Mouse (Mus musculus): ENCODE measurements around the gene Klf3. TPM values are rescaled to one million over a fixed set of nuclear protein-coding genes. Genes with fewer than 3 reads are reported as not detected.

Gene Klf3
- 19.2 and 25.3 TPM in 2 replicates for polyA plus RNA-seq (2014; fragmentation: Nextera tagmentation; extraction: Ambion mirVana)

- Histone ChIP-seq H3K4me3 (replicated peaks; ENCODE audit: low read depth, low read length) (peak within 1 kb of the TSS; percentile 82), H3K9ac (replicated peaks; ENCODE audit: low read length) (peak within 1 kb of the TSS; percentile 84), H3K36me3 (ENCODE audit: control insufficient read depth, insufficient read depth, low read length) (no peaks in the 10 kb centered on the region), H3K4me1 (ENCODE audit: control insufficient read depth, insufficient read depth, low read length) (peaks cover 16% of the 10 kb centered on the region), H3K4me2 (ENCODE audit: low read length) (peak within 1 kb of the TSS; percentile 80), H3K27me3 (ENCODE audit: control insufficient read depth, insufficient read depth, low read length) (no peaks in the 10 kb centered on the region), H3K9me3 (ENCODE audit: control insufficient read depth, low read length) (peaks cover 4% of the 10 kb centered on the region; the same call in 1 of the 2 replicates), H3K27ac (replicated peaks; ENCODE audit: low read depth, low read length) (peak within 1 kb of the TSS; percentile 92)
- peak; percentile 88 for DNase-seq
- WGBS = under 1% methylated on average over 91 of the region's 116 CpGs
- peak; percentile 88 for ATAC-seq (ENCODE audit: low FRiP score, low TSS enrichment)
These were observed at the start of gene Klf3 for GRCm38 (mm10) chr5:64802795-64803719. TSS of gene Klf3 (plus strand) at chr5:64803388.

- ATAC-seq (ENCODE audit: low FRiP score, low TSS enrichment) = no peak
- Histone ChIP-seq H3K36me3 (ENCODE audit: control insufficient read depth, insufficient read depth, low read length) (no peaks in the 10 kb centered on the region), H3K4me2 (ENCODE audit: low read length) (no peak overlapping the region), H3K4me1 (ENCODE audit: control insufficient read depth, insufficient read depth, low read length) (no peaks in the 10 kb centered on the region), H3K4me3 (replicated peaks; ENCODE audit: low read depth, low read length) (no peak overlapping the region), H3K9ac (replicated peaks; ENCODE audit: low read length) (no peak overlapping the region), H3K9me3 (ENCODE audit: control insufficient read depth, low read length) (no peaks in the 10 kb centered on the region), H3K27ac (replicated peaks; ENCODE audit: low read depth, low read length) (no peak overlapping the region), H3K27me3 (ENCODE audit: control insufficient read depth, insufficient read depth, low read length) (no peaks in the 10 kb centered on the region)
- WGBS = 93% methylated on average over 4 of the region's 4 CpGs
- no peak for DNase-seq
These were observed 40.9 kb upstream of the Klf3 start for GRCm38 (mm10) chr5:64762295-64762694.

GRCm38 (mm10) chr5:64764452-64764851 is 38.7 kb upstream of the Klf3 start:
- H3K9me3 ChIP-seq (ENCODE audit: control insufficient read depth, low read length) = peaks cover 8% of the 10 kb centered on the region; the same call in 1 of the 2 replicates
- ATAC-seq (ENCODE audit: low FRiP score, low TSS enrichment) (no peak), DNase-seq (no peak)
- no peak overlapping the region for H3K4me2 ChIP-seq (ENCODE audit: low read length)
- no peak overlapping the region for H3K4me3 ChIP-seq (replicated peaks; ENCODE audit: low read depth, low read length)
- H3K9ac ChIP-seq (replicated peaks; ENCODE audit: low read length) = no peak overlapping the region
- H3K36me3 ChIP-seq (ENCODE audit: control insufficient read depth, insufficient read depth, low read length) = no peaks in the 10 kb centered on the region
- H3K4me1 ChIP-seq (ENCODE audit: control insufficient read depth, insufficient read depth, low read length) = no peaks in the 10 kb centered on the region
- H3K27ac ChIP-seq (replicated peaks; ENCODE audit: low read depth, low read length) = no peak overlapping the region
- no peaks in the 10 kb centered on the region for H3K27me3 ChIP-seq (ENCODE audit: control insufficient read depth, insufficient read depth, low read length)

- Histone ChIP-seq H3K4me2 (ENCODE audit: low read length) (no peak overlapping the region), H3K4me1 (ENCODE audit: control insufficient read depth, insufficient read depth, low read length) (no peaks in the 10 kb centered on the region), H3K9me3 (ENCODE audit: control insufficient read depth, low read length) (peaks cover 8% of the 10 kb centered on the region; the same call in 1 of the 2 replicates), H3K4me3 (replicated peaks; ENCODE audit: low read depth, low read length) (no peak overlapping the region), H3K27me3 (ENCODE audit: control insufficient read depth, insufficient read depth, low read length) (no peaks in the 10 kb centered on the region), H3K27ac (replicated peaks; ENCODE audit: low read depth, low read length) (no peak overlapping the region), H3K9ac (replicated peaks; ENCODE audit: low read length) (no peak overlapping the region), H3K36me3 (ENCODE audit: control insufficient read depth, insufficient read depth, low read length) (no peaks in the 10 kb centered on the region)
- DNase-seq = no peak
- 97% methylated on average over 1 of the region's 1 CpGs for WGBS
- no peak for ATAC-seq (ENCODE audit: low FRiP score, low TSS enrichment)
These were observed 37.4 kb upstream of the Klf3 start for GRCm38 (mm10) chr5:64765765-64766164.

- 95% methylated on average over 2 of the region's 2 CpGs for WGBS
- H3K4me2 ChIP-seq (ENCODE audit: low read length) = no peak overlapping the region
- no peaks in the 10 kb centered on the region for H3K36me3 ChIP-seq (ENCODE audit: control insufficient read depth, insufficient read depth, low read length)
- H3K9ac ChIP-seq (replicated peaks; ENCODE audit: low read length) = no peak overlapping the region
- H3K27me3 ChIP-seq (ENCODE audit: control insufficient read depth, insufficient read depth, low read length) = no peaks in the 10 kb centered on the region
- H3K9me3 ChIP-seq (ENCODE audit: control insufficient read depth, low read length) = peaks cover 8% of the 10 kb centered on the region; the same call in 1 of the 2 replicates
- no peak overlapping the region for H3K4me3 ChIP-seq (replicated peaks; ENCODE audit: low read depth, low read length)
- H3K27ac ChIP-seq (replicated peaks; ENCODE audit: low read depth, low read length) = no peak overlapping the region
- H3K4me1 ChIP-seq (ENCODE audit: control insufficient read depth, insufficient read depth, low read length) = no peaks in the 10 kb centered on the region
- ATAC-seq (ENCODE audit: low FRiP score, low TSS enrichment) = no peak
- no peak for DNase-seq
These were observed 36.6 kb upstream of the Klf3 start for GRCm38 (mm10) chr5:64766626-64767025.

GRCm38 (mm10) chr5:64771619-64772018 is 31.6 kb upstream of the Klf3 start:
- Histone ChIP-seq H3K9me3 (ENCODE audit: control insufficient read depth, low read length) (peaks cover 8% of the 10 kb centered on the region; the same call in 1 of the 2 replicates), H3K4me3 (replicated peaks; ENCODE audit: low read depth, low read length) (no peak overlapping the region), H3K27ac (replicated peaks; ENCODE audit: low read depth, low read length) (no peak overlapping the region), H3K4me2 (ENCODE audit: low read length) (no peak overlapping the region), H3K27me3 (ENCODE audit: control insufficient read depth, insufficient read depth, low read length) (no peaks in the 10 kb centered on the region), H3K4me1 (ENCODE audit: control insufficient read depth, insufficient read depth, low read length) (no peaks in the 10 kb centered on the region), H3K9ac (replicated peaks; ENCODE audit: low read length) (no peak overlapping the region), H3K36me3 (ENCODE audit: control insufficient read depth, insufficient read depth, low read length) (no peaks in the 10 kb centered on the region)
- DNase-seq = no peak
- WGBS = 98% methylated on average over 2 of the region's 2 CpGs
- no peak for ATAC-seq (ENCODE audit: low FRiP score, low TSS enrichment)

GRCm38 (mm10) chr5:64778211-64778610 is 25.0 kb upstream of the Klf3 start:
- WGBS = 93% methylated on average over 5 of the region's 5 CpGs
- ATAC-seq (ENCODE audit: low FRiP score, low TSS enrichment) (no peak), DNase-seq (no peak)
- Histone ChIP-seq H3K9ac (replicated peaks; ENCODE audit: low read length) (no peak overlapping the region), H3K36me3 (ENCODE audit: control insufficient read depth, insufficient read depth, low read length) (no peaks in the 10 kb centered on the region), H3K4me1 (ENCODE audit: control insufficient read depth, insufficient read depth, low read length) (no peaks in the 10 kb centered on the region), H3K27me3 (ENCODE audit: control insufficient read depth, insufficient read depth, low read length) (no peaks in the 10 kb centered on the region), H3K4me2 (ENCODE audit: low read length) (no peak overlapping the region), H3K4me3 (replicated peaks; ENCODE audit: low read depth, low read length) (no peak overlapping the region), H3K9me3 (ENCODE audit: control insufficient read depth, low read length) (no peaks in the 10 kb centered on the region), H3K27ac (replicated peaks; ENCODE audit: low read depth, low read length) (no peak overlapping the region)

- Histone ChIP-seq H3K4me3 (replicated peaks; ENCODE audit: low read depth, low read length) (no peak overlapping the region), H3K9ac (replicated peaks; ENCODE audit: low read length) (no peak overlapping the region), H3K4me2 (ENCODE audit: low read length) (no peak overlapping the region), H3K27ac (replicated peaks; ENCODE audit: low read depth, low read length) (no peak overlapping the region), H3K9me3 (ENCODE audit: control insufficient read depth, low read length) (no peaks in the 10 kb centered on the region), H3K36me3 (ENCODE audit: control insufficient read depth, insufficient read depth, low read length) (no peaks in the 10 kb centered on the region), H3K27me3 (ENCODE audit: control insufficient read depth, insufficient read depth, low read length) (no peaks in the 10 kb centered on the region), H3K4me1 (ENCODE audit: control insufficient read depth, insufficient read depth, low read length) (no peaks in the 10 kb centered on the region)
- ATAC-seq (ENCODE audit: low FRiP score, low TSS enrichment) (no peak), DNase-seq (no peak)
- 81% methylated on average over 2 of the region's 2 CpGs for WGBS
These were observed 23.9 kb upstream of the Klf3 start for GRCm38 (mm10) chr5:64779285-64779684.

- H3K27me3 ChIP-seq (ENCODE audit: control insufficient read depth, insufficient read depth, low read length) = no peaks in the 10 kb centered on the region
- no peak overlapping the region for H3K27ac ChIP-seq (replicated peaks; ENCODE audit: low read depth, low read length)
- 79% methylated on average over 7 of the region's 7 CpGs for WGBS
- ATAC-seq (ENCODE audit: low FRiP score, low TSS enrichment) (no peak), DNase-seq (no peak)
- H3K9ac ChIP-seq (replicated peaks; ENCODE audit: low read length) = no peak overlapping the region
- H3K4me2 ChIP-seq (ENCODE audit: low read length) = no peak overlapping the region
- H3K9me3 ChIP-seq (ENCODE audit: control insufficient read depth, low read length) = no peaks in the 10 kb centered on the region
- H3K36me3 ChIP-seq (ENCODE audit: control insufficient read depth, insufficient read depth, low read length) = no peaks in the 10 kb centered on the region
- H3K4me3 ChIP-seq (replicated peaks; ENCODE audit: low read depth, low read length) = no peak overlapping the region
- H3K4me1 ChIP-seq (ENCODE audit: control insufficient read depth, insufficient read depth, low read length) = no peaks in the 10 kb centered on the region
These were observed 22.4 kb upstream of the Klf3 start for GRCm38 (mm10) chr5:64780778-64781177.

Data from midbrain, embryonic 14.5 days (tissue).